Mouse (Mus musculus) intestine, embryonic 16.5 days (tissue): ENCODE results near the gene Lsm4. TPM values are rescaled to one million over a fixed set of nuclear protein-coding genes. Genes with fewer than 3 reads are reported as not detected.

Experiments used
- ATAC-seq: fragments of 200-750 bp; cut with Nextera tagmentation; 2 replicates; pipeline ENCODE4 v1.8.0; 2017; ENCODE audit warnings: moderate TSS enrichment, moderate library complexity
- H3K27ac ChIP-seq: fragments of 300-500 bp; sonication (generic); 2 replicates; pipeline ENCODE4 v1.5.1; 2014; ENCODE audit warnings: mild to moderate bottlenecking, low read length
- H3K27me3 ChIP-seq: fragments of 300-500 bp; sonication (generic); replicated peaks from 2 replicates; pipeline ENCODE4 v1.6.1; 2014; ENCODE audit warnings: low read length, control low read depth, mixed read lengths; ENCODE audit not compliant: control insufficient read depth, insufficient read depth
- H3K36me3 ChIP-seq: fragments of 300-500 bp; sonication (generic); 2 replicates; pipeline ENCODE4 v1.6.1; 2014; ENCODE audit warnings: low read length, control low read depth; ENCODE audit not compliant: control insufficient read depth, insufficient read depth
- H3K4me1 ChIP-seq: fragments of 300-500 bp; sonication (generic); 2 replicates; pipeline ENCODE4 v1.6.1; 2014; ENCODE audit warnings: low read length, control low read depth, mixed read lengths; ENCODE audit not compliant: control insufficient read depth, insufficient read depth
- H3K4me2 ChIP-seq: fragments of 300-500 bp; sonication (generic); 2 replicates; pipeline ENCODE4 v1.6.1; 2014; ENCODE audit warnings: low read depth, low read length, control low read depth
- H3K4me3 ChIP-seq: fragments of 300-500 bp; sonication (generic); 2 replicates; pipeline ENCODE4 v1.5.1; 2014; ENCODE audit warnings: mild to moderate bottlenecking, low read length
- H3K9ac ChIP-seq: fragments of 300-500 bp; sonication (generic); 2 replicates; pipeline ENCODE4 v1.6.1; 2014; ENCODE audit warnings: low read depth, low read length
- H3K9me3 ChIP-seq: fragments of 300-500 bp; sonication (generic); 2 replicates; pipeline ENCODE4 v1.6.1; 2016; ENCODE audit warnings: low read length, control low read depth; ENCODE audit not compliant: control insufficient read depth
- WGBS: fragments of 180-500 bp; shearing (Covaris S2); extraction: QIAGEN DNeasy Blood & Tissue Kit; methylation state at CpG from one replicate; pipeline ENCODE4 v1.1.7; 2014; 5-methylcytosine and 5-hydroxymethylcytosine counted together
- polyA plus RNA-seq: library from polyadenylated mRNA; unstranded; fragments of >200 nt; fragmentation: Nextera tagmentation; extraction: Ambion mirVana; gene quantifications from 2 replicates; pipeline ENCODE4 v1.2.1, GENCODE M21; 2015

Gene Lsm4
- polyA plus RNA-seq, 1 experiment from 2014 or later, result 228 TPM

GRCm38 (mm10) chr8:70657214-70657613, 15.8 kb upstream of the Lsm4 start:
- no peak for ATAC-seq
- Histone ChIP-seq H3K4me3 (no peak overlapping the region), H3K4me2 (peak overlapping the region; percentile 95), H3K36me3 (peaks cover 6% of the 10 kb centered on the region), H3K4me1 (peaks cover 31% of the 10 kb centered on the region), H3K9ac (peak overlapping the region; percentile 48; the same call in 1 of the 2 replicates), H3K9me3 (no peaks in the 10 kb centered on the region), H3K27me3 (no peaks in the 10 kb centered on the region), H3K27ac (peak overlapping the region; percentile 49; the same call in 1 of the 2 replicates)
- 88% methylated on average over 3 of the region's 3 CpGs for WGBS

GRCm38 (mm10) chr8:70657739-70658138, 15.3 kb upstream of the Lsm4 start:
- peaks cover 5% of the 10 kb centered on the region for H3K36me3 ChIP-seq
- peaks cover 31% of the 10 kb centered on the region for H3K4me1 ChIP-seq
- ATAC-seq, result no peak
- no peaks in the 10 kb centered on the region for H3K27me3 ChIP-seq
- H3K9ac ChIP-seq, result peak overlapping the region; percentile 48
- 86% methylated on average over 2 of the region's 2 CpGs for WGBS
- peak overlapping the region; percentile 49; the same call in 1 of the 2 replicates for H3K27ac ChIP-seq
- peak overlapping the region; percentile 95 for H3K4me2 ChIP-seq
- H3K9me3 ChIP-seq, result no peaks in the 10 kb centered on the region
- no peak overlapping the region; the same call in 1 of the 2 replicates for H3K4me3 ChIP-seq

- peak; percentile 58 for ATAC-seq
- Histone ChIP-seq H3K4me1 (peaks cover 26% of the 10 kb centered on the region), H3K9me3 (no peaks in the 10 kb centered on the region), H3K27ac (peak overlapping the region; percentile 90), H3K27me3 (no peaks in the 10 kb centered on the region), H3K9ac (peak overlapping the region; percentile 85), H3K36me3 (peaks cover 5% of the 10 kb centered on the region), H3K4me3 (peak overlapping the region; percentile 70), H3K4me2 (peak overlapping the region; percentile 95)
- WGBS, result 1% methylated on average over 31 of the region's 31 CpGs
These were observed 14.0 kb upstream of the Lsm4 start for GRCm38 (mm10) chr8:70658897-70659603.

- Histone ChIP-seq H3K4me3 (peak overlapping the region; percentile 70), H3K9ac (peak overlapping the region; percentile 85), H3K27me3 (no peaks in the 10 kb centered on the region), H3K27ac (peak overlapping the region; percentile 90), H3K36me3 (peaks cover 5% of the 10 kb centered on the region), H3K4me2 (peak overlapping the region; percentile 95), H3K9me3 (no peaks in the 10 kb centered on the region), H3K4me1 (peaks cover 26% of the 10 kb centered on the region)
- ATAC-seq, result peak; percentile 95
- under 1% methylated on average over 44 of the region's 44 CpGs for WGBS
These were observed 13.3 kb upstream of the Lsm4 start for GRCm38 (mm10) chr8:70659604-70660272.

- Histone ChIP-seq H3K27me3 (no peaks in the 10 kb centered on the region), H3K9me3 (no peaks in the 10 kb centered on the region), H3K27ac (peak within 1 kb of the TSS; percentile 90), H3K4me3 (peak within 1 kb of the TSS; percentile 70), H3K36me3 (peaks cover 5% of the 10 kb centered on the region), H3K4me1 (peaks cover 26% of the 10 kb centered on the region), H3K9ac (peak within 1 kb of the TSS; percentile 85), H3K4me2 (peak within 1 kb of the TSS; percentile 95)
- 3% methylated on average over 14 of the region's 14 CpGs for WGBS
- peak; percentile 63 for ATAC-seq
These were observed 12.7 kb upstream of the Lsm4 start, which contains the start of gene Pgpep1 for GRCm38 (mm10) chr8:70660273-70660725. Pgpep1 (minus strand) TSS chr8:70660388.

- Histone ChIP-seq H3K4me1 (peaks cover 17% of the 10 kb centered on the region), H3K27ac (no peak overlapping the region), H3K4me2 (no peak overlapping the region), H3K9me3 (no peaks in the 10 kb centered on the region), H3K36me3 (no peaks in the 10 kb centered on the region), H3K27me3 (no peaks in the 10 kb centered on the region), H3K9ac (peak overlapping the region; percentile 2; the same call in 1 of the 2 replicates), H3K4me3 (no peak overlapping the region)
- no peak for ATAC-seq
- 35% methylated on average over 4 of the region's 4 CpGs for WGBS
These were observed 9.4 kb upstream of the Lsm4 start for GRCm38 (mm10) chr8:70663691-70664090.

GRCm38 (mm10) chr8:70664631-70665030, 8.4 kb upstream of the Lsm4 start:
- H3K27ac ChIP-seq, result no peak overlapping the region
- WGBS, result 76% methylated on average over 3 of the region's 3 CpGs
- H3K9ac ChIP-seq, result no peak overlapping the region
- no peaks in the 10 kb centered on the region for H3K27me3 ChIP-seq
- no peaks in the 10 kb centered on the region for H3K36me3 ChIP-seq
- no peaks in the 10 kb centered on the region for H3K9me3 ChIP-seq
- ATAC-seq, result no peak
- peaks cover 14% of the 10 kb centered on the region for H3K4me1 ChIP-seq
- no peak overlapping the region for H3K4me2 ChIP-seq
- H3K4me3 ChIP-seq, result no peak overlapping the region

GRCm38 (mm10) chr8:70665599-70665998, 7.4 kb upstream of the Lsm4 start:
- Histone ChIP-seq H3K36me3 (no peaks in the 10 kb centered on the region), H3K9me3 (no peaks in the 10 kb centered on the region), H3K4me2 (no peak overlapping the region), H3K9ac (no peak overlapping the region), H3K27ac (peak overlapping the region; percentile 58), H3K4me3 (no peak overlapping the region), H3K27me3 (no peaks in the 10 kb centered on the region), H3K4me1 (peaks cover 7% of the 10 kb centered on the region)
- peak; percentile 86 for ATAC-seq
- WGBS, result 60% methylated on average over 2 of the region's 2 CpGs

- Histone ChIP-seq H3K4me3 (no peak overlapping the region), H3K27me3 (no peaks in the 10 kb centered on the region), H3K9me3 (no peaks in the 10 kb centered on the region), H3K4me2 (no peak overlapping the region), H3K36me3 (no peaks in the 10 kb centered on the region), H3K27ac (peak overlapping the region; percentile 23; the same call in 1 of the 2 replicates), H3K9ac (no peak overlapping the region), H3K4me1 (peaks cover 6% of the 10 kb centered on the region)
- WGBS, result 67% methylated on average over 5 of the region's 5 CpGs
- peak; percentile 54; the same call in 1 of the 2 replicates for ATAC-seq
These were observed 6.0 kb upstream of the Lsm4 start for GRCm38 (mm10) chr8:70667071-70667470.
